Mouse (Mus musculus): ENCODE data around the gene Plxnd1.

Gene Plxnd1

DNA sequence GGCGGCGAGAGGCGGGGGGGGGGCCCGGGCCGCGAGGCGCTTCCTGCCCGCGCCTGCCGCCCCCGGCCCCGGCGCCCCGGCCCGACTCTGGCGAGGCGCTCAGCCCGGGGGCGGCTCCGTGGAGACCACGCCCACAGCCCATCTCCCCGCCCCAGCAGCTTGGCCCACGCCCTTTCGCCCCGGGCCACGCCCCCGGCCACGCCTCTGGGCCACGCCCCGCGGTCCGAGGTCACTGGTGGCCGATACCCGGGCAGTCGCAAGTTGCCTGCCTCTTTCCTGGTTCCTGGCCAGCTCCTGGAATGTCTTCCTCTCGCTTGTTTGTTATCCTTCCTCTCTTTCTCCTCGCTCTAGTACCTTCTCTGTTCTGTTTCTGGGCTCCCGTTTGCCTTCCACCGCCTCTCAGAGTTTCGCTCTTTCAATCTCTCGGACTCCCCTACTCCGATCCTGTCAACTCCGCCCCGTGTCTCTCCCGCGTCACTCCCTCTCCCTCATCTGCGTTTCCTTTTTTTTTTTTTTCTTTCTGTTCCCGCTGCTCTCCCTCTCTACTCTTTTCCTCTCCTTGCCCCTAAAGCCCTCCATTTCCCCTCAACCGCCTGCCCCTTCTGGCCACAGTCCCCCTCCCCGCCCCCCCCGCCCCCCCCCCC is at the start of gene Plxnd1:
Gene Plxnd1, minus strand, starts transcription at position 129 of the 644 bp plus-strand sequence.
- DNase-seq (ENCODE audit: extremely low read depth, low read depth, low spot score), result no peak

DNA sequence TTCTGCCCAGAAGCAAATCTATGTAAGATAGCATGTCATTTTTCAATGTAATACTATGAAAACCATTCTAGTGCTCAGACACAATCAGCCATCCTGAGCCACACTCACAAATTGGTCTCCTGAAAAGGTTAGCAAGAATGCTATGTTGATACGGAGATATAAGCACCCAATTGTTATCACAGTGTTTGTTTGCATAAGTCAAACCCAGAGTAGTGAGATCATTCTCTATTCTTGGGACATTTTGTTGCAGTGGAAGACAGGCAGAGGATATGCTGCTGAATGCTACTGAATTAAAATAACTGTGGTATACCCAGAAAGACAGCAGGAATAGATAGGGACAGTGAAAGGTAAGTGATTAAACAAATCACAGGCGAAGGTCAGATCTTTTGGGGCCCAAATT is 49.2 kb upstream of the Plxnd1 start:
- DNase-seq (ENCODE audit: extremely low read depth, low read depth, low spot score), result no peak

DNA sequence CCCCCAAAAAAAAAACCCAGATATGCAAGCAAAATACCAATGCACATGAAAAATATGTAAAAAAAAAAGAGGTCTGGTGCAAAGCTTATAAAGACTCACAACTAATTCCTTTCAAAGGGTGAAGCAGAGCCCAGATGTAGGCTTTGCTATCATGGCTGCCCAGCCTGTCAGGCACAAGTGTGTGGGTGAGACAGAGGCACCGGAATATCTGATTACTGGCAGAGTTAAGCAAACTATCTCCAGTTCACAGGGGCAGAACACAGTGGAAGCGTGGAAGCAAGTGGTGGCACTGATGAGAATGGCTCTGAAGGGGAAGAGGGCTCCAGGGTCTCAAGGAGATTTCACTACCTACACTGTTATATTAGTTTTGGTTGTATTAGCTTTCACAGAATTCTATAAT is 43.4 kb upstream of the Plxnd1 start:
- no peak for DNase-seq (ENCODE audit: extremely low read depth, low read depth, low spot score)

DNA sequence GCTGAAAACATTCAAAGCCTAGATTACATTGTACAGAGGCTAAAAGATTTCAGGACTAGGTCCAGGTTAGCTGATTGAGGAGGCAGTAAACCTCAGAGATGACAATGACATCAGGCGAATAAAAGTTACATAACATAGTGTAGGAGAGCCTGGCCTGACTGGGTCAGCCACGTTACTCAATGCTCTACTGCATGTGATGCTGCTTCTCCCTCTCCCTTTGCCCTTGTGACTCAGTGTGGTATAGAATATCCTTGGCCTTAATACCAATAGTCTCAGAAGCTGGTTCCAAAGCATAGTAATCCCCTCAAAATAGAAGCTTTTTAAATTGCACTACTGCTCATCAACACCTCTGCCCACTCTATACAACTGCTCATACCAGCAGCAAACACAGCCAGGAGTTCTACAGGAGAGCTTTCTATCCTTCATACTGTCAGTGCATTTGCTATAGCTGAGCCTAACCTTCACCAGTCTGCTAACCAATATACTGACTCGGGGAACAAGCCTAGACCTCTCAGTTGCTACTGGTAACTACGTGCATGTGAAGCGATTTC is 42.6 kb upstream of the Plxnd1 start:
- peak; percentile 46 for DNase-seq (ENCODE audit: extremely low read depth, low read depth, low spot score)

DNA sequence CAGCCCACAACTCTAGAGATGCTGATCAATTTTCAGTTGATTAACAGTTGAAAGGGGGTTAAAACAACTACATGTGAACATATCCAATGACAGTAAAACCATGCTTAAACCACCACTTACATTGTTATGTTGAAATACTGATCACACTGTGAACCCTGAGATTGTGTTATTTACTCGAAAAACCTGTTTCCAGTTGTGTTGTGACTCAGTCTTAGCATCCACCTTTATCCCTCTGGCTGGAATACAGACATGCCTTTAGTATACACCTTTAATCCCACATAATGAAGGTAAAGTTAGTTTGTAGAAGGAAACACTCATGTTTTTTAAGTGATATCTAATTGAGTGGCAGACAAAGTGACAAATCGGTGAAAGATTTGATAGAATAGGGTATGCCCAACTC is 41.8 kb upstream of the Plxnd1 start:
- DNase-seq (ENCODE audit: extremely low read depth, low read depth, low spot score), result no peak

DNA sequence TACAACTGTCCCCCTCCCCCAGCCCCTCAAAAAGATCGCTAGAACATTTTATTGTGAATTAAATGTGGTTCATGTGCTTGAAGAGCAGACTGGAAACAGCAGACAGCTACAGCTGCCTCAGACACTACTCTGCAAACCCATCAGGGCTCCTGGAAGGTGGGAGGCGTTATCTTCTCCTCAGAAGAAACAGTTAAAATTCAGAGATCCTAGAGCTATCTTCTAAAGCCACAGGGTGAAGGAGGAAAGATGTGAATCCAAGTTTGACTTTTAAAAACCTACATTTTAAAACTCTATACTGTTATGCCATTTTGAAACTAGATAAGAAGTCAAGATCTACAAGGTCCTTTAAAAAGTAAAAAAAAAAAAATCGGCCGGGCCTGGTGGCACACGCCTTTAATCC is 36.2 kb upstream of the Plxnd1 start:
- no peak for DNase-seq (ENCODE audit: extremely low read depth, low read depth, low spot score)

DNA sequence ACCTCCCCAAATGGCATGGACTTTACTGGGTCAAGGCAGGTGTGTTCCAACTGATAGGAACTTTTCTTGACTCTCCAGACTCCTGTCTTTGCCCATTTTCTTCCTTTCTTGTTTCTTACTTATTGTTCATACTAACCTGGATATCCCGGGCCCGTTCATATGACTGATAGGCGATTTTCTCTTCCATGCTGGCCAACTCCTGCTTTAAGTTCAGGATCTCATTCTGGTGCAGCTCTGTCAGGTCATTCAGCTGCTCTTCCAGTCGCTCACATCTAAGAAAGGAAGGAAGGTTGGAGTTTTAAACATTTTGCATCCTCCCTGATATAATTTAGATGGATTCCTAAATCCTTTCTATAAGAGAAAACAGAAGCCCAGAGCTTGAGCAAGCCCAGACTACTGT is 29.9 kb upstream of the Plxnd1 start:
- no peak for DNase-seq (ENCODE audit: extremely low read depth, low read depth, low spot score)

DNA sequence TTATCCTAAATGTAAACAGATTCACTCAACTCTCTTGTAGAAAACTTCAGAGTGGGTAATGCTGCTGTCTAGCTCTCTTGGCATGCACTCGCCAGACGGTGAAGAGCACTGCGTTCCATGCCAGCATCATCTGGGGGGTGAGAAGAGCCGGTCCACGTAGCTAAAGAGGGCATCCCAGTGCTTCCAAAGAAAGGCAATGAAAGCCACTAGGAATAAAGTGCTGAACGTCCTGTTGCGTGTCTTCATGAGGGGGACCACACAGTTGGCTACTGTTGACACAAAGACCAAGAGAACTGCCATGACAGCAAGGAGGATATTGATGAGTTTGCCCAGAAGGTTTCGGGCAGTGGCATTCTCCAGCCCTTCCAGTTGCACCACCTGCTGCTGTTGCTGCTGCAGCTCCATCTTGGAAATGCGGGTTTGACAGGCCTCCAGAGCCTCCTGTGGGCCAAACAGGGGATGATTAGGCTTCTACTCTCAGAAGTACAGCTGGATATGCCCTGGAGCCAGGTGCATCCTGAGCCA is 27.2 kb upstream of the Plxnd1 start:
- DNase-seq (ENCODE audit: extremely low read depth, low read depth, low spot score), result no peak

DNA sequence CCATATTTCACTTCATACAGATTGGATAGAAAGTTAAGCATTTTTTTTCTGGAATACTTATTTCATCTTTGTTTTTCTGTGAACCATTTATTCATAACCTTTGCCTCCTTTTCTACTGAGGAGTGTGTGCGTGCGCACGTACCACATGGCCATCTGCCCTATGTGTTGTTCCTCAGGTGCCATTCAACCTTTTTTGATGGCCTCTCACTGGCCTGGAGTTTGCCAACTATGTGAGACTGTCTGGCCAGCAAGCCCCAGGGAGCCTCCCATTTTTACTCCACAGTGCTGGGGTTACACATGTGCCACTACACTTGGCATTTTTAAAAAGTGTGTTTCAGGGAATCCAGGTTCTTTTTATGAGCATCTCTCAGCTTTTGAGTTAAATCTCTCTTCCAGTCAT is 21.1 kb upstream of the Plxnd1 start:
- no peak for DNase-seq (ENCODE audit: extremely low read depth, low read depth, low spot score)

DNA sequence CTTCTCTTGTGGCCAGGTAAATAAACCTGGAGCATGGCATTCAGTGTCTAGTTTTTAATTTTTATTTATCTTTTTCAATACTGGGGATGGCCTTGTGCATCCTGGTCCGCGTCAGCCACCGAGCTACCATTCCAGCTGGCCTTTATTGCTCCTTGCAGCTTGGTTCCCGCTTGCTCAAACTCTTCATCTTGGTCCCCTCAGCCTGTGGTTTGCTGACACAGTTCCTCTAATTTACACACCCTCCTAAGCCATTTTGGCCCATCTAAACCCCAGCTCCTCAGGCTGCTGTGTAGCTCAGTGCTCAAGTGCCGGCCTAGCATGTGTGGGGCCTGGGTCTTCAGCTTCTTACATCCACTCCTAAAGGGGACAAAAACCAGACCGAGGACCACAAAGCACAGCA is 19.3 kb upstream of the Plxnd1 start:
- DNase-seq (ENCODE audit: extremely low read depth, low read depth, low spot score), result no peak

DNA sequence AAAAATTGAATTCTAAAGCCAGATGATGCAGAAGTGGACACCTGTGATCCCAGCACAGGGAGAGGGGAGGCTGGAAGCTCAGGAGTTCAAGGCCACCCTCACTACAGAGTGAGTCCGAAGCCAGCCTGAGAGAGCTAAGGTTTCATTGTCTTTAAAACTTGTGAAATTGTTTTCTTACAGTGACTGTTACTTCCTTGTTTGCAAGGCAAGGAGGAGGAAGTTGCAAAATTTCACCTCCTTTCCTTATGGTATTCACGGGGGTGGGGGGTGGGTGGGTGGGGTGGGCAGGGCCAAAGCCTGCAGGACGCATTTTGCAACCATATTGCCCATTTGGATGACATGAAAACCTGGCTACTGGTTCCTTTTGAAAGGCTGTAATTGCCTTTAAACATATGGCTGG is 18.9 kb upstream of the Plxnd1 start:
- DNase-seq (ENCODE audit: extremely low read depth, low read depth, low spot score), result no peak

DNA sequence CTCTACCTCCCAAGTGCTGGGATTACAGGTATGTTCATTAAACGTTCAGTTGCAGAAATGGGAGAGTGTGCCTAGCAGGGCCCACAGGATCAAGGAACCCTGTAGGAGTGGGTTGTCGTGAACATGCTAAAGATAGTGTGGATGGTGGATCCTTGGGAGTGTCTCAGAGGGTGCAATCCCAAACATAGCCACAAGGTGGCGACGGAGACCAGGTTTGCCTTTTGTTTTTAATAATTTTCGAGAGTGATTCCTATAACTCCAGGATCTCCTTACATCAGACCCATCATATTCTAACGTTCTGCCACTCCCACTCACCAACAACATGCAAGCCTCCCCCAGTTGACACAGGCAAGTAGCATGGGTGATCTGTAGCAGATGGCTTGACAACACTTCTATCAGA is 15.7 kb upstream of the Plxnd1 start:
- no peak for DNase-seq (ENCODE audit: extremely low read depth, low read depth, low spot score)

DNA sequence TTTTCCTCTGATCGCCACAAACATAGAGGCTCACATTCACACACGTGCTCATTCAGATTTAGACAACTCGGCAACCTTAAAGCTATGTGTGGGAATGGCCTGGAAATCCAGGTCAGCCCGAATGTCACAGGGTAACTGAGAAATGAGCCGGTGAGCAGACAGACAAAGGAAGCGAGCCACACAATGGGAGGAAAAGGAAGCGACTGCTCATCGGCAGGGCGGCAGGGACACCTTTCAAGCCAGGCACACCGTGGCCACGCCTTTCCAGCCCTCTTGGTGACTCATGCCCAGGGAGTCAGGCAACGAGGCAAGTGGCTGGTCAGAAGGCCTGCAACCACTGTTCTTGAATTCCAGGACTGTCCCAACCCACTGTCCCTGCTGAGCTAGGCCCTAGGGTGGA is 14.6 kb upstream of the Plxnd1 start:
- DNase-seq (ENCODE audit: extremely low read depth, low read depth, low spot score), result no peak

DNA sequence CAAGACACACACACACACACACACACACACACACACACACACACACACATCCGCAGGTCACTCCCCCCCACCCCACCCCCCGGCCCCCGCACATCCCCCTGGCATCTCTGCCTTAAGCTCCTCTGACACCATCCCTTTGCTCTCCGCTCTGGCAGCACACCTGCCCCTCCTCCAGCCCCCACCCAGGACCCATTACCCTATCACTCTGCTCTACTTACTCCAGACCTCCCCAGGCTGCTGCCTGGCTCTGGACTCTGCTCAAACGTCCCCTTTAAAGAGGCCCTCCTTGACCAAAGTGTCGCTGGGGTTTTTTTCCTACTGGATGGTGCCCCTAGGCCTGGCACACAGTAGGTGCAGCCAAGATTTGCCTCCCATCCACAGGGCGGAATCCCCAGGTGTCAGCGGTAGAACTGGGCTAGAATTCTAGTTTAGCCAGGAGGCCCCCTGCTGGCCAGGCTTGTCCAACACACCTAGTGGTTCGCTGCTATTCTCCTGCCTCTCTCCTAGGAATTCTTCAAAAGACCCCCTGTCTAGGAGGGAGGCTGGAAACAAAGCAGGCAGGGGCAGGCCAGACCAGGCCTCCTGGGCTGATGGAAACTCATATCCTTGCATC is 12.9 kb upstream of the Plxnd1 start:
- DNase-seq (ENCODE audit: extremely low read depth, low read depth, low spot score), result no peak

DNA sequence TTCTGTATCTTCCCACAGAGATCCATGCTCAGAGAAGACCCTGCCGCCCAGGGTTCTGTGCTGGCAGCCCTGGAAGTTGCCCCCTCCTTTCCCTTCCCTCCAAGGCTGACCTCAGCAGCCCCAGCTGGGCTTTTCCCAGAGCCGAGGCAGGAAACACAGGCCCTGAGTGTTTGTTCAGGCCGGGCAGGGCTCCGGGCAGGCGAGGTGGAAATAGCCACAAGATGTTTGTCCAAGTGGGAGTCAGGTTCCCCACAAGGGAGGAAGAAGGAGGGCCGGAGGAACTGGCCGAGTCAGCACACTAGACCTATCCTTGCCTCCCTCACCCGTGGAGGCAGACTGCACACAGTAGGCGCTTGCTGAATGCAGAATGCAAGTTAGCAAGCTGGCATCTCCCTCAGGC is 11.9 kb upstream of the Plxnd1 start:
- DNase-seq (ENCODE audit: extremely low read depth, low read depth, low spot score), result no peak

DNA sequence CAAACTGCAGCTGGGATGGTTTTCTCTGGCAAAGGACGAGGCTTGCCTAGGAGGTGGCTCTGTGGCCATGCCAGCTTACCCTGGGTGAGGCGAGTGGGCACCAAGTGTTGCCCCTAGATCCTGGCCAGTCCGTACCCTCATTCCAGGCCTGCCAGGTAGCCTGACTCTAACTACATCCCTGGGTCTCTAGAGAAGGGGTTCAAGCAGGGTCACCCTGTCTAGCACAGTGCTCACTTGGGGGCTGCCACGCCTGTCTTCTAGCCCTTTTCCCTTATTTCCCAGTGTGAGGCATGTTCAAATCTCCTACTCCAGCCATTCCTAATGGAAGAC is 11.1 kb upstream of the Plxnd1 start:
- no peak for DNase-seq (ENCODE audit: extremely low read depth, low read depth, low spot score)

DNA sequence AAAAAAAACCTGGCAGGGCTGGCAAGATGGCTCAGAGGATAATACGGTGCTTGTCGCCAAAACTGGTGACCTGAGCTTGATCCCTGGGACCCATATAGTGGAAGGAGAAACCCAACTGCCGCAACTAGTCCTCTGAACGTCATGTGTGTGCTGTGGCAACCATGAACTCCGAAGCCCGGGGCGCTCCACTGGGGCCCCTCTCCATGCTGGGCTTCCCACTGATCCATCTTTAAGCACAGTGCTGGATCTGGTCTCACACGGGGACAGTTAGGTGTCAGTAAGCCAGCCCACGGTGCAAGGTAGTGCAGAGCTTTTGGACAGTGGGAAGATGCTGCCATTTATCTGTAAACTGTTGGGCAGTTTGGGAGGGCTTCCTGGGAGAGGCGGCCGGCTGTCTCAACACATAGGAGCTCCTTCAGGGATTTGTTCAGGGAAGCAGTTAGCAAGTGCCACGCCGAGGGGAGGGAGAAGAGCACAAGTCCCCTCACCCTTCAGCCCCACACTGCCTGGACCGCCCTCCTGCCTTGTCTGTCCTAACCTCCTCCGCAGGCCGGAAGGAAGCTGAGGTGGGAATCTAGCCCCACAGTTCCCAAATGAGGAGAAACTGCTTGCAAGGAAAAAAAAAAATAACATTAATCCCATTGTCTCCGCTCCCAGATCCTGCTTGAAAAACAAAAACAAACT is 10.6 kb upstream of the Plxnd1 start:
- no peak for DNase-seq (ENCODE audit: extremely low read depth, low read depth, low spot score)

DNA sequence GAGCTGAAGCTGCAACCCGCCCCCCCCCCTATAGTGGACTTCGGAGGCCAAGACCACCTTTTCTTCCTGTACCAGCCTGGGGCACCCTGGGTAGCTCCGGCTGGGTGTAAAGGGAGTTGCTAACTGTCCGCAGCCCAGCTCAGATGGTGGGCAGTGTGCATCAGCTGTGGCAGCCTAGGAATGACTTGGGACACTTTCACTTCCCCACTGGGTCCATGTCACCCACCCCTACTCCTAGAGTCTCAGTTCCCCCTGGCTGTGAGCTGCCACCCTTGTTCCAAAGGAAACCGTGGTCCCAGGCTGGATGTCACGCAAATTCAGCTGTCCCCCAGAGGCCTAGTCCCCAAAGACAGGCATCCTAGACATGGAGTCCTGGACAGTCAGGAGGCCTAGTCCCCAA is 9.9 kb upstream of the Plxnd1 start:
- DNase-seq (ENCODE audit: extremely low read depth, low read depth, low spot score), result no peak

DNA sequence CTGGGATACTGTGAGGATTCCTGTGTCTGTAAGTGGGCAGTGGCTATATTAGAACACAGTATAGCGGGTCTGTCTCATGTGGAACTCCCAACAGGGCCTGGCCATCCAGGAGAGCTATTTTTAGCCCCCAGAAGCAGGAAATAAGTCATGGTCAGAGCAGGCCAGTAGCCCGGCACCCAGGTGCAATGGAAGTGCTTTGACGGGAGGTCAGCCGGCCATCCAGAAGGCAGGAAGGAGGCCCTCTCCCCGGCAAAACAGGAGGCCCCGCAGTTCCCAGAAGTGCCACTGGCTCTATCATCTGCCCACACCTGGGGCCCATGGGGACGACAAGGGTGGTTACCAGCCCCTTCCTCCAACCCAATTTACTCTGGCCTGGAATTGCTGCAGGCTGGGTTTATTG is 9.3 kb upstream of the Plxnd1 start:
- no peak for DNase-seq (ENCODE audit: extremely low read depth, low read depth, low spot score)

DNA sequence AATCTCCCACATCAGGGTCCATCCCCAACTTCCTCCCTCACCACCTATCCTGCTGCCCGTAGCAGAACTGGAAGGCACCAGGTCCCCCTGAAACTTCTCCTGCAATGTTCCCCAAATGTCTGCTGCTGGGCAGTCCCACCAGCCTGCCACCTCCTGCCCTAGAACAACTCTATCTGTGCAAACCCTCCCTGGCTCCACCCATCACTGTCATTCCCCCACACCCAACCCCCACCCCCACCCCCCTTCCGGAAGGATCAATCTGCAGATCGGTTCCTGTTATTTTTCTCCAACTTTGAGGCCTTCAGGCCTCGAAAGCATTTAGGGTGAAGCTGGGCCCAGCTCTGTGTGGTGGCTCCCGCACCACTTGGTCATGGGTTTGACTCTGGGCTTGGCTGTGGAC is 8.7 kb upstream of the Plxnd1 start:
- DNase-seq (ENCODE audit: extremely low read depth, low read depth, low spot score), result no peak

DNA sequence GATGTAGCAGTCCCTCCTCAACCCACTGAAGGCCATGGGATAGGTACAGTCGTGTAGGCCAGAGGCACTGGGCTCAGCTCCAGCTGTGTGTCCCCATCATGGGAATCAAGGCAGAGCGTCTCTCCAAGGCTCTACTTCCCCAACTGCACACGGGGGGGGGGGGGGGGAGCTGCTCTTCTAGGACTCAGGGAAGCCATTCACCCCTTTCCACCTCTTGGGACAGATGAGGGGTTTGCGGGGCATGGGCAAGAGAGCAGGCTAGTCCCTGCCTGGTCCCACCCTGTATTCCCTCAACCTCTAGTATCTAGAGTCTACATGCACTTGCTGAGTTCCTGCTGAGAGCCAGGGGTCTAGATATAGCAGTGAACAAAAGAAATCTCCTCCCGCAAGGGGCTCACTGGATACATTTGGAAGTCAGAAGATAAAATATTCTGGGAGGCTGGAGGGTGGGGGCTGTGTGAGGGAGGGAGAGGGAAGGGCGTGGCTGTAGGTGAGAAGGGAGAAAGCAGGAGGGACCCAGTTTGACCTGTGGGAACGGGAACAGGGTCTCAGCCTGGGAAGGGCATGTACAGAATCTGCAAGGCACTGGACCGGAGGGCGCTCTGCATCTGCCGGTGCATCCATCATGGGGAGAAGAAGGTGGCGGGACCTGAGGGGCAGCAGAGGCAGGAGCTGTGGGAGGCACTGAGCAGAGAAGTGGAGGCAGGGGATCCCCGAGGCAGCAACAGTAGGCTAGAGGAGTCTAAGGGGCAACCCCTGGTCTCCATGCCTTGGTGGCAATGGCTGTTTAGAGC is 7.7 kb upstream of the Plxnd1 start:
- DNase-seq (ENCODE audit: extremely low read depth, low read depth, low spot score), result no peak
